Mouse (Mus musculus) cerebellum, adult 11 months (tissue): ENCODE measurements around the gene Rbl1.

Experiments used
- DNase-seq: peaks from one replicate; pipeline ENCODE4 v3.0.0; 2022

Rbl1 gene

DNA sequence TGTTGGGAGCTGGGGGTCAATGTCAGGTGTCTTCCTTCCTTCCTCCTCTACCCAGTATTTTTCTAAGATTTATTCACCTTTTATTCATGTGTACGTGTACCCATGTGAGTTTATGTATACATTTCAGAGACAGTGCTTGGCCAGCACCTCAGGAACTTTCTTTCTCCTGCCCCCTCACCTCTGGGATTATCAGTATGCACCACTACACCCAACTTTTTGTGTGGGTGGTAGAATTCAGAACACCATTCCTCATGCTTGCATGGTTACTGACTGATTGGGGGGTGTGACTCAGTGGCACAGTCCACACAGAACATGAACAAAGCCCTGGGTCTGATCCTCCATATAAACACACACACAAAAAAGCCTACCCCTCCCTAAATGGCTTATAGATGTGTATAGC lies 72.2 kb downstream of the Rbl1 start:
- DNase-seq, result no peak

DNA sequence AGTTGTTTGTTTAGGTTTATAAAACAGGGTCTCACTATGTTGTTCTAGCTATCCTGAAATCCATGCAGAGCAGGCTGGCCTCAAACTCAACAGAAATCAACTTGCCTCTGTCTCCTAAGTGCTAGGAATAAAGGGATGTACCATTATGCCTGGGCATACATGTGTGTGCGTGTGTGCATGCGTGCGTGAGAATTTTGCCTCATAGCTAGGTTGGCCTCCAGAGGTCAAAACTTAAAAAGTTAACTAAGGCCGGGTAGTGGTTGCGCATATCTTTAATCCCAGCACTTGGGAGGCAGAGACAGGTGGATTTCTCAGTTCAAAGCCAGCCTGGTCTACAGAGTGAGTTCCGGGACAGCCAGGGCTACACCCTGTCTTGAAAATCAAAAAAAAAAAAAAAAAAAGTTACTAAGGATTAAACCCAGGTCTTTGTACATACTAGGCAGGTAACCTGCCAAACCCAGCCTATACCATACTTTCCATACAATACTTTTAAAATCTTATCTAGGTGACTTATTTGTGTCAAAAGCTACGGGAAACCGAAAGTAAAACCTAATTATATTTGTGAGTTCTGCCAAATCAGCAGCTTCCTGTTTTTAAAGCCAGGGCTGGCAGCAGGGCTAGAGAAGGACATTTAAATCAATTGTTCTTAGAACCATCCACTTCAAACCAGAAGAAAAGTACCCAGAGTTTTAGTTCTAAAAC lies 73.4 kb downstream of the Rbl1 start:
- no peak for DNase-seq

DNA sequence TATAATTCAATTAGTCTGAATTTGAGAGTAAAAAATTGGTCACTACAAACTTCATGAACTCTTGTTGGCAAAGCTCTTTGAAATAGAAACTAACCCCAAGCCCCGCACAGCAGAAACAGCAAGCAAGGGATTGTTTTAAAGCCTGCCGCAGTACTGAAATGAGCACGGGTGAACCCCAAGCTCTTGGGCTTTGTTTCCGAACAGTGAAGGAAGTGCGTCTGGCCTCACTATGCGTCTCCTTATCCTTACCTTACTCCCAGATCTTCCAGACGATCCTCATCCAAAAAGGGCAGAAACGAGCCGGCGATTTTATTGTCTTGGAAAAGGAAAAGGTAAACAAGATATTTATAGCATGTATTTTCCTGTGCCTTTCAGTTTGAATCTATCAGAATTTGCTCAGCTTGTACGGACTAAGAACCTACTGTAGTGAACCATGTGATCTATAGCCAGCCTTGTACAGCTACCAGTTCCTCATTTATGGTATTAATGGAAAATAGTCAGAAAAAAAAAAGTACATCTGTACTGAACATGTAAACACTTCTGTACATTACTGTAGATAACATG lies 74.7 kb downstream of the Rbl1 start:
- no peak for DNase-seq

DNA sequence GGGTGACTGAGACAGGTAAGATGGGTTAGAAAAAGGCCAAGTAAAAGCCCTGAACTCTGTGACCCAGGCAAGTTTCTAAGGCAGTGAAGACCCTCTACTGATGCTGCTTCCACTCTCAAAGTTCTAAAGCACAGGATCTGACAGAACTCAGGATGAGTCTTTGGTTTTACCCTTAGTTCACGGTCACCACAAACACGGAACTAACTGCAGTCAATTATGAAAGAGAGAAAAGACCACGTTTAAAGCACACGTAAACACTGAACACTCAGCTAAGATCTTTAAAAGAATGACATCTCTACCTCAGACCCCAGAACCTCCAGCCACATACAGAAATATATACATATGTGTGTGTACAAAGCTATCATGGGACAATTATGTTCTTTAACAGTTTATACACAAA lies 75.2 kb downstream of the Rbl1 start:
- no peak for DNase-seq

- no peak for DNase-seq
Observed at GRCm38 (mm10) chr2:157128072-157128471, 76.3 kb downstream of the Rbl1 start.

DNA sequence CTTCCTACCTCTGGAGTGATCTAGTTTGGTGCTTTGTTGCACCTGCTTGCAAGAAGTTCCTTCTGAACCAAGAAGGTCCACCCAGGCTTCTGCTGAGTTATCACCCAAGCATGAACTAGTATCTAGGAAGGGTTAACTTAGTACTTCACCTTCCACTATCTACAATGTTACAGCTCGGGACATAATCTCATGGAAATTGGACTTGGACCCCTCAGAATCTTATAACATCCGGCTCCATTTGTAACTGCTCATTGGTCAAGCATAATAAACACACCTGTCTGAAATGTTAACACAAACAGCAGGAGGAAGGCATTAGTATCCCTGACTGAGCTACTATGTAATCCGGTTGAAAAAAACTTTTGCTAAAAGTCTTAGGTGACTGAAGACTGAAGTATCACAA lies 77.0 kb downstream of the Rbl1 start:
- DNase-seq, result no peak

DNA sequence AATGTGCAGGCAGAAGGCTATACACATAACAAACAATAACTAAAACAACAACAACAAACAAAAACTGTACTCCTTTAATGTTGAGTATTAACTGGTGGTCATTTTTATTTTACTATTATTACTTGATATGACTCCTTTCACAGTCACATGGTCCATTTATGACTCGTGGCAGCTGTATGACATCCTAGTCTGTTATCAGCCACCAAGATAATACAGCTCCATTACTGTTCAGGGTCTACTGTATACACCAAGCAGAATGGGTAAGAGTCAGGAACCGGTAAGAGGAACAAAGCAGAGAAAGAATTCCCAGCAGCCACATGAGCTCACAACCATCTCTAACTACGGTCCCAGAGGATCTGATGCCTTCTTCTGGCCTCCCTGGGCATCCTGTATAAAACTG lies 79.1 kb downstream of the Rbl1 start:
- DNase-seq, result no peak

GRCm38 (mm10) chr2:157121766-157122165 lies 82.6 kb downstream of the Rbl1 start:
- no peak for DNase-seq

- no peak for DNase-seq
Observed at GRCm38 (mm10) chr2:157119075-157119474, 85.3 kb downstream of the Rbl1 start.

DNA sequence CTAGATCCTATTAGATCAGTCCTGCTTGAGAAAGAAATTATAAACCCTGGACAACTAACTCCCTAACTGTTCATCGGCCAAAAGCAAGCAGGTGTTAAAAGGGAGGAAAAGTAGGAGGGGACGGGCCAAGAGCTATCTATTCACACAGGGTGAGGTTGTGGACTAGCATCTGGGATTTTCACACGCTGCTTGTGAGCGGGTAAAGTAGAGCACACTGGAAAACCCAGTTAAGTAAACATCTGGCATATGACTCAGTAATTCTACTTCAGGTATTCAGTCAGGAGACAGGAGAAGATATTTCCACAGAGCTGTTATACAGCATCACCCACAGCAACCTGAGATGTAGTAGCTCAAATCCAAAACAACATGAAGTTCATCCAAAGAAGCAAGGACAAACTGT lies 85.8 kb downstream of the Rbl1 start:
- no peak for DNase-seq

DNA sequence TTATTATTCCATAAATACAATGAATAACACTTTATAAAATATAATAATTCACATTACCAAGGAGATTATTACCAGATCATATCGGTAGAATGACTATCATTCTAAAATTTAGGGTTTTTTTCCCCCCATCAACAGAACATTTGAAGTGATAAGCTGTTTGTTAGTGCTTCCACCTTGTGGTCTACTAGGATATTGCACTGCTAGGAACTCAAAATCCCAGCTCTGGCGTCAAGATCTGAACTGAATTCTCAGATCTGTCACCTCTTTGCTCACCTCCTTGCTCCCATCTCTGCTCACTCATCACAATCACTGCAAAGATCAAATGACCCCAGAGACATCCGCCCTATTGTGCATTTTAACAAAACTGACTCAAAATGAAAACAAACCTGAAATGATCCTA lies 87.4 kb downstream of the Rbl1 start:
- no peak for DNase-seq

- no peak for DNase-seq
Observed at GRCm38 (mm10) chr2:157108236-157108635, 96.1 kb downstream of the Rbl1 start.

DNA sequence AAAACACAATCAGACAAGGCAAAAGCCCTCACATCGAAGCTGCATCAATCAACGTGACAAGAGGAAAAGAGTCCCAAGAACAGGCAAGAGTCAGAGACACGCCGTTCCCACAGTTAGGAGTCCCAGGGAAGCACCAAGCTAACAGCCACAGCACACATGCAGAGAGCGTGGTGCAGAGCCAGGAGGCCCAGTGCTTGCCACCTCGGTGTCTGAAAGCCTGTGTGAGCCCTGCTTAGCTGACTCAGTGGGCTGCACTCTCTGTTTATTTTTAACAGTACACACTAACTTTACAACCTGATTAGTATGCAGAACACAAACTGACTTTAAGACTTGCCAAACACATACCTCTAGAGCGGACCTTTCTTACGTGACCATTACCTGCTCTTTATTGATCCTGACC lies 99.9 kb downstream of the Rbl1 start:
- DNase-seq, result no peak

- DNase-seq, result no peak
Observed at GRCm38 (mm10) chr2:157102256-157102655, 102.1 kb downstream of the Rbl1 start.

DNA sequence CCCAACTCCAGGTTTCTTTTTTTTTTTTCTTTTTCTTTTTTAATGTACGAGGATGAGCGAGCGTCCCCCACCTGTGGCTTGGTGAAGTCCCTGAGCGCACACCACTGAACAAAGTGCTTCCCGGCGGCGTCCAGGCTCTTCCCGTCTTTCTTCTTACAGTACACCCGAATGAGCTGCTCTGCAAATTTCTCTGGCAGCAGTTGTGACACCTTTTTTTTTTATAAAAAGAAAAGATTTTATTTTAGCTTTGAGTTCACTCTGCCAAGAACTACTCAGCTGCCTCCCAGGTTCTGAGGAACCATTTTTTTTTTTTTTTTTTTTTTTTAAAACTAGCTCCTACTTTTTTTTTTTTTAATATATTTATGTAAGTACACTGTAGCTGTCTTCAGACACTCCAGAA lies 102.7 kb downstream of the Rbl1 start:
- no peak for DNase-seq

GRCm38 (mm10) chr2:157100319-157100605 lies 104.1 kb downstream of the Rbl1 start:
- no peak for DNase-seq

DNA sequence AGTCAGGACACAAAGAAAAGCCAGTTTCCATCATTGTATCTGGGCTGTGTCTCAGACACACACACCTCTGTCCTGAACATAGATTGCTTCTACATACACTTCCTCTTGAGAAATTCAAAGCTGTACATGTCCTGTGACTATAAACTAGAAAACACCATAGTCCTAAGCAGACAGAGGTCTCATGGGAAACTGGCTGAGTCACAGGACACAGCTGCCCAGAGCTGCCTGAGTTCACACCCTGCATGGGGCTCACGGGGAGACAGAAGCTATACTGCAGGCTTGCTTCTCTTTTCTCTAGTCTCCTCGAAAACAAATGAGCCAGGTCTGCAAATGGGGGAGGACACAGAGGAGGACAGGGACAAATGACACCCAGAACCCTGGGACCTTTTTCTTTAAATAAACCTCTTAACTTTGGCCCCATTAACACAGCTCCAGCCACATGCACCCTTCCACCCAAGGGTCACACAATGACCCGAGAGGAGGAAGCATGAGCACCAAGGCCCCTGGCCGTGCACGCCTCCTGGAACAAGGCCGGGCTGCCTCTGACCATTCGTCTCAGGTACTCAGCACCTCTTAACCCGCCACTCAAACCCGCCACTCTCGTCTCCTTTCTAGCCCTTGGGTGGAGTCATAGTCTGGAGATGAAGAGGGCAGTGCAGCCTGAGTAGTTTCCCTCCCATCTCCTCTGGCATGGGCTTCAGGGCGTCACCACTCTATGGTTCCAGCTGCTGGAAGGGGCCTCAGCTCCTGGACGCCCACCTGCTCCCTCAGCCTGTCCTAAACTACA lies 104.6 kb downstream of the Rbl1 start:
- DNase-seq, result no peak
